Mouse (Mus musculus) gastrocnemius, adult 8-10 months (tissue): ENCODE results near the gene Zfp580. TPM values are rescaled to one million over a fixed set of nuclear protein-coding genes. Genes with fewer than 3 reads are reported as not detected.
A peak's percentile ranks its signal among the peaks of the same experiment; 100 is the strongest.
"Not testable (repeated sequence)": the region's sequence is repeated elsewhere in the genome, so short reads cannot be mapped to it uniquely, and the experiment has no call there.

ENCODE experiments used
- DNase-seq, 2 experiments: peaks; one replicate each; pipeline ENCODE4 v3.0.0; 2022; ENCODE audit warnings: low spot score in 2 of 2
- total RNA-seq, 4 experiments: library from RNA; stranded (reverse); gene quantifications; 2 replicates each; pipeline ENCODE4 v1.2.4; 2022

Zfp580 gene
- total RNA-seq, 4 experiments from 2014 or later, result 1.5 to 3.7 (median 3.1) TPM

DNA sequence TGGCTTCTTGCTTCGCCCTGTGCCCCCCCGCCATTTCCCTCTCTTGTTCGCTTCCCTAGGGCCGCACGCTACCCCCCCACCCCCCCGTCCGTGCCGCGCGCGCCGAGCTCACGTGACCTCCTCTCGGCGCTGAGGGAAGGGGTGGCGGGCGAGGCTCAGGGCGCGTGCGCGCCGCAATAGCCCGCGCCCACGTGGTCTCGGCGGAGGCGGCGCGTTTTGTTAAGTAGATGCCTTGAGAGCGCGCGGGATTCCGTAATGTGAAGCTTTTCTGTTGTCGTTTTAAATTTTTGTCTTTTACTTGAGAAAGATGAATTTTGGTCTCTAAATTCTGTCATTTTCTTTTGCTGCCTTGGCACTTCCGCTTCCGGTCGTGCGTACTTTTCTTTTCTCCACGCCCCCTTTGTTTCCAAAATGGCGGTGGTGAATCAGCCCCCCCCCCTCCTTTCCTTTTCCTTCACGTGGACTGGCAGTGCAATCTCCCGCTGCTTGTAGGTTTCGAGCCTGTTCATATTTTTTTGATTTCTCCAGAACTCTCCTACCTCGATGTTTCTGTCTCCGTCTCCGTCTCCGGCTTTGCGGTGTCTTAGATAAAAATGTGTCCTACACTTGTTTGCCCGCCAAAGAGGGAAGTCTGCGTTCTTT is 11.1 kb downstream of the Zfp580 start:
- DNase-seq, result no peak

GRCm38 (mm10) chr7:5064886-5065285 is 13.5 kb downstream of the Zfp580 start:
- DNase-seq, result no peak

DNA sequence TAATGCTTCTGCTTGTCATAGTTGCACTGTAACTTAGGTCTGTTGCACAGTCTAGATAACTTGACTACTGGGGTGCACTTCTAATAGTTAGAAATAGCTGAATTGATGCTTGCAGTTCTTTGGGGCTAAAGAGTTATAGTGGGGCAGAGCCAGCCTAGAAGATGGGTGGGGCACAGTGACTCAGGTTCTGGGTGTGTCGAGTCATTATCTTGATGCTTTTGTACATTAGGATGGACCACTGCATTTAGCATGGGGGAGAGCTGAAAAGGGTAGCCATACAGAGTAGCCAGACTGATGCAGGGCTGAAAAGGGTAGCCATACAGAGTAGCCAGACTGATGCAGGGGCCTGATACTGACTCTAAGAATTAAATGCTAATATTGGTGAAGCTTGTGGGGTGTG is 22.2 kb downstream of the Zfp580 start:
- DNase-seq, result no peak

DNA sequence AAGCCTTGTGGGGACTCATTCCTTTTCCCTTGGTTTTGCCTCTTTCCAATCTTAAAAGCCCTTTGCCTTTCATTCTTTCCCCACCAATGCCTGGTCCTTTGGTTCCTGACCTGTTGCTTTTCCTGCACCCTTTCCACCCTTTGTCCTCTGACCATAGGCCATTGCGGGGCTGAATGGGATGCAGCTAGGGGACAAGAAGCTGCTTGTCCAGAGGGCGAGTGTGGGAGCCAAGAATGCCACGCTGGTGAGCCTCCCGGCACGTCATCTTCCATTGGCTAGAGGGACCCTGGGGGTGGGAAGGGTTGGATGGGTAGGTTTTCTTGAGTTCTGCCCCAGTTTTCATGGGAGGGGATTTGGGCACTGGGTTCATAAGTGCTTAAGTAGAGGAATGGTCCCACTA is 23.6 kb downstream of the Zfp580 start:
- no peak for DNase-seq

DNA sequence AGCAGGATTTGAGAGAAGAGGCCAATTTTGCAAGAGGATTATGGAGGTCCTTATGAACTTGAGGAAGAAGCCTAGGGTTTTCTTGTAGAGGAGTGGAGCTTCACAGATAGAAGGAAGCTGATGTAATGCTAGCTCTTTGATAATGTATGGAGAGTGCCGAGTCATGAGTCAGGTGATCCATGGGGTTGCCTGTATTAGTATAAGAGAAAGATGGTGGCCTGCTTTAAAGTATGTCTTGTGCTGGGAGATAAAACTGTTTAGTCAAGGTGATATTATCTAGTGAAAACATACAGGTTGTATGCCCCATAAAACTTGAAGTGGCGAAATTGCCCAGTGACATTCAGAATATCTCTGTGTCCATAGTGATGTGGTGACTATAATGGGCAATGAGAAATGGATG is 25.6 kb downstream of the Zfp580 start:
- no peak for DNase-seq

- DNase-seq, result not testable (repeated sequence)
Measured at GRCm38 (mm10) chr7:5079365-5080009, 28.1 kb downstream of the Zfp580 start.

DNA sequence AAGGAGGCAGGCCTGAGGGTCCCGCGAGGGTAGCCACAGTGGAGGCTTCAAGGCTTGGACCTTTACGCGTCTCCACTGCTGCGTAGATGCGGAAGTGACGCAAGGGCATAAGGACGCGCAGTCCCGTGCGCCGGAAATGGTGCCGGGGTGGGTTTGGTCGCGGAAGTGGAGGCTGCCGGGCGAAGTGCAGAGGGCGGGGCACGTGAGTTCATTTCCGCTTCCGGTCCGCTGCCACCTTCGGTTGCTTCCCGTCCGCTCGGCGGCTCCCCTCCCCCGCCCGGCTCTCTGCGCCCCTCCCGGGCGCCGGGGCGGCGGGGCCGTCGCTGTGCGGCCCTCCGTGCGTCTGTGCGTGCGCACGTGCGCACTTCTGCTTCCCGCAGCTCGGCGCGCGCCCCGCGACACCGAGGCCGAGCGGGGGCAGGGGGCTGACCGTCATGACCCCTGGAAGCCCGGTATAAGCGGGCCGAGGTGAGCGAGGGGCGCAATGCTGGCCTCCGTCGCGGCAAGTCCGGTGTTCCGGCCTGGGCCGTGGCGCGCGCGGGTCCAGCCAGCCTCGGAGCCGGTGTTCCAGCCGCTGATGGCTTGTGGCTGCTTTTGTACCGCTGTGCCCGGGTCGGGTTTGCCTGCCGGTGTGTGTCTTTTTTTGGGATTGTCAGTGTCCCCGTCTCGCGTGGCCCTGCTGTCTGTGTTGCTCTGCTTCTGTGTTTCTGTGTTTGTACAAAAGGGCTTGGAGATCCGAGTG is 28.8 kb downstream of the Zfp580 start, which contains the start of gene Epn1:
Epn1 (plus strand) TSS at position 226 of the 742 bp plus-strand sequence.
- DNase-seq, result peak; percentile 92 to 94

GRCm38 (mm10) chr7:5080815-5081214 is 29.5 kb downstream of the Zfp580 start:
- DNase-seq, result no peak

DNA sequence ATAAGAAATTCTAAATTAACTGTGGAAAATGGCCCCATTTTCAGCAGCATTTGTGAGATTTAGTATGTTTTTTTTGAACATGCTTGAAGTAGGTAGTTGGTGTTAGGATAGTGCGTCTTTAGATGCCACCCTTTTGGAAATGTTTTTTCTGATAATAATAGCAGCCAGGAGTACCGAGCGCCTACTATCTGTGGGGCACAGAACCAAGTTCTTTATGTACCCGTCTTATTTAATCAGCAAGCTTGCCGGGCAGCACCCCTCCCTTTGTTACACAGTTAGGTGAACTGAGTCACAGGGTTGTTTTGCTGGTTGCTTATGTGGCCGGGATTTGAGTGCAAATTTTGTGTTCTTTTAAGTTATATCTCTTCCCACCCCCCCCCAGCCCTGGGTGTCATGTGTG is 29.9 kb downstream of the Zfp580 start:
- no peak for DNase-seq

- DNase-seq, result no peak
Measured at GRCm38 (mm10) chr7:5081939-5082338, 30.6 kb downstream of the Zfp580 start.

DNA sequence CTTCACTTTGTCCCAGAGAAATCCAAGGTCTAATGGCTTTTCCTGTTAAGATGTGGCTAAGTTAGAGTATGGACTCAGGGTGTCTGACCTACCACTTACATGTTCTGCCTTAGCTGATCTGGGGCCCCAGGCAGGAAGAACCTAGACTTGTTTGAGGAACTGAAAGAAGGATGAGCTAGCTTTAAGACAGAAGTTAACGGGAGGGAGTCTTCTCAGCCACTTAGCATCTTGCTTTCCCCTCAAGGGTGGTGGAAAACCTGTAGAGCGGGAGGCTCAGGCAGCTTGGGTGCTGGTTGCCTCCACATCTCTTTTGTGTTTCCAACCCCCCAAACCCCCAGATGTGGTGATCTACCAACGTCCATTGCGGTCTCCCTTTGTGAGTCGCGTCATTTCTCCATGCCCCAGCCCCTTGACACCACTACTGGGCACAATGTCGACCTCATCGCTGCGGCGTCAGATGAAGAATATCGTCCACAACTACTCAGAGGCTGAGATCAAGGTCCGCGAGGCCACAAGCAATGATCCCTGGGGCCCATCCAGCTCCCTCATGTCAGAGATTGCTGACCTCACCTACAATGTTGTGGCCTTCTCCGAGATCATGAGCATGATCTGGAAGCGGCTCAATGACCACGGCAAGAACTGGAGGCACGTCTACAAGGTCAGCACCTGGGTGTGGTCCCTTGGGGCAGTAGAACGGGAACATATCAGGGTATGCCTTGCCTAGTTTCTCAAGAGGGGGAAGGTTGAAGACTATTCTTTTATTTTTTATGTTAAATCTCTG is 32.2 kb downstream of the Zfp580 start:
- no peak for DNase-seq

DNA sequence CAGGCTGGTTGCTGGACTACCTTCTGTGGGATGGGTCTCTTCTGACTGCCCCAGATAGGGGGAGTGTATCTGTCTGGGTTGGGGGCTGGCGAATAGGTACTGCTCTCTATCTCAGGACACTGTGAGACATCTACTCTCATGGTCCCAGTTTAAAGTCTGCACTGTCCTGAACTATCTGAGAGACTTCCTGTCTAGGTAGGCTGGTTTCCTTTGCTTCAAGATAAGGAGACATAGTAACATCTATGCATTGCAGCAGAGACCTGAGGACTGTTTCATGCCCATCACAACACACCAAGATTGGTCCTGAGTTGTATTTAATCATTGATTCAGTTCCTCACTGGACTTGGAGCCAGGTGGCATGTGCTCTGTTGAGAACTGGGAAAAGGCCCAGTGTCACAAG is 34.2 kb downstream of the Zfp580 start:
- no peak for DNase-seq

DNA sequence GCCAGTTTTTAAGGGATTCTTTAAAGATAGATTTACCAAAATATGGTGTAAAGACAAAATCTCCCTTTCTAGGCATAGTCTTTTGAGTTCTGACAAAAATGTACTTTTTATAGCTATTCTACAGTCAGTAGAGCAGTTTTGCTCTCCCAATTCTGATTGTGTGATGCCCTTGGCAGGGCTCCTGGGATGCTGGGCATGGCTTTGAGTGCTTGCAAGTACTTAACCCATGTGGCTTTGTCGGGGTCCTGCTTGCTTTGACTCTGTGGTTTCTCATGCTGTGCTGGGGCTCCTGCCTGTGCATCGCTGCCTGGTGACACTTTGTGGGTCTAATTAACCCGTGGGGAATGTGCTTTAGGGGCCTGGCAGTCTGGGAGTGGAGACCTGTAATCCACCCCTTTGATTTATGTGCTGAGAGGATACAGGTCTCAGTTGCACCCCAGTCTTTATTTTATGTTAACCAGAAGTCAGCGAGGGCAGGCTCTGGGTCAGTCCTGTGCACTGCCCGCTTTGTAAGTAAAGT is 35.6 kb downstream of the Zfp580 start:
- no peak for DNase-seq

DNA sequence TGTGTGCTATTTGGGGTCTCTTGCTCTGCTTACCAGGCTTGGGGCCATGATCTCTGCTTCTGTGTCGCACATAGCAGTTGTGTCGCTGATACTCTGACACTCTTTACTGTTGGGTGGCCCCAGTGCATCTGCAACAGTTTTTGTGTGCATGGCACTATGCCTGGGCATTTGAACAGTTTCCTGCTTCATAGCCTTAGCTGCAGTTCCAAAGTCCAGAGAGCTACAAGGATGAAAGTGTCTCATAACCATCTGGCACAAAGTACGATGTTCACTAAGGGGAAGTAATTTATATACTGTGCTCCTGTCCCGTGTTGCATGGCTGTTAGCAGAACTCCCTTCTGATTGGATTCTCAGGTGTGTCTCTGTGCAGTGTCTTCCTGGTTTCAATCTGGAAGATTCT is 36.5 kb downstream of the Zfp580 start:
- DNase-seq, result no peak

GRCm38 (mm10) chr7:5089853-5090252 is 38.5 kb downstream of the Zfp580 start:
- DNase-seq, result no peak

DNA sequence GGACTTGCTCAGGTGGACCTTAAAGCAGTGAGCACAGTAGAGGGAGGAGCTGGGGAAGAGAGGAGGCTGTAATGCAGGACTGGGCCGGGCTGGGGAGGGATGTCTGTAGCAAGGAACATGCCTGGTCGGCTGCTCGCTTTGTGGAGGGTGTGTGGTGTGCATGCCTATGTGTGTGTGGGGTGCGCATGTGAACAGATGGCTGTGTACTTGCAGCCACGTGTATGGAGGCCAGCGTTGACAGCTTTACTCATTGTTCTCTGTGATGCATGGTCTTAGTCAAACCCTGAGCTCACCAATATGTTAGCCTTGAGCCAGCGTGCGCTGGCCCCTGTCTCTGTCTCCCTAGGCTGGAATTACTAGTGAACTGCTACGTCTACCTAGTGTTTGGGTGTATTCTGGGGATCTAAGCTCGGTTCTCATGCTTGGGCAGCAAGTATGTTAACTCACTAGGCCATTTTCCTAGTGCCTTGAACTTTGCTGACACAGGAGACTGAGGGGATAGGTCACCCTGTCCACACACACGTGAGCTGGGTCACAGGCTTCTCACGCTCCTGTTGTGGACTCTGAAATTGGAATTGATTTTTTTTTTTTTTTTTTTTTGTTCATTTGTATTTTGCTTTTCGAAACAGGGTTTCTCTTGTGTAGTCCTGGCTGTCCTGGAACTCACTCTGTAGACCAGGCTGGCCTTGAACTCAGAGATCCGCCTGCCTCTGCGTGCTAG is 39.8 kb downstream of the Zfp580 start:
- no peak for DNase-seq

DNA sequence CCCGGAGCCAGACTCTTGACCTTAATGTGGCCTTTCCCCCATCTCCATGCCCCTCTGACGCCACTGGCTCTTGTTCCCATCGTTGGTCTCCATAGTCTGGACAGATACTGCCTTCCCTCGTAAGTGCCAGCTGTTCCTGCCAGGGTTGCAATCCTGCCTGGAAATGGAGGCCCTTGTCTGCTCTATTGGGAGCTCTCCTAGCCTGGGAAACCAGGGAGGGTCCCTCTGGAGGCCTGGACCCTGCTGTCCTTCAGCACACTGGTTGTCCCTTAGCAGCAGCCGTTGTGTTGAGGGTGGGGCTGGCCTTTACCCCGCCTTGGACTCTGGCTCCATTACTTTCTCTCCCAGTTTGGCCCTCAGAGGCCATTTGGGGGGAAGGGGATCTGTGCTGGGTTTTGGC is 41.0 kb downstream of the Zfp580 start:
- DNase-seq, result no peak

- no peak for DNase-seq
Measured at GRCm38 (mm10) chr7:5092831-5093510, 41.6 kb downstream of the Zfp580 start.

GRCm38 (mm10) chr7:5098769-5099168 is 47.4 kb downstream of the Zfp580 start:
- DNase-seq, result no peak

DNA sequence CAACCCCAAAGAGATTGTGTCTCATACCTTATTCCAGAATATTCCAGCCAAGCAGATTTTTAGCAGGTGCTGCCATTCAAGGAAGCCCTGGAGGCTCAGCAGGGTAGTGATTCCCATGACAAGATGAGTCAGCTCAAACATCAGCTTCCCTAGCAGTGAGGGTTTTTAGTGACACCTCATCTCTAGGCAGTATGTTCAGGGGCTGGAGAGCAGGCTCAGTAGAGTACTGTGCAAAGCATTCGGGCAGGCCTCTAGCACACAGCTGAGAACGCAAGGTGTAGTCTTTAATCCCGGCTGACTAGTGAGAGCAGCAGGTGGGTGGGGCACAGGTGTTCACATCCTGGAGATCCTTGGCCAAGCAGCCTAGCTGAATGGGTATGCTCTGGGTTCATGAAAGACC is 48.5 kb downstream of the Zfp580 start:
- no peak for DNase-seq
